Mouse (Mus musculus) heart, embryonic 15.5 days (tissue): ENCODE measurements at regions not wholly inside any gene's neighbourhood (a gene's known extent, or its start where the extent isn't known, plus 50 kb on each side); places are given as distances from the start of the nearest gene placed in this dataset.

Source experiments
- ATAC-seq: fragments of 200-750 bp; cut with Nextera tagmentation; replicated peaks from 2 replicates; pipeline ENCODE4 v1.8.0; 2017; ENCODE audit warnings: low read depth, moderate TSS enrichment; ENCODE audit not compliant: insufficient number of reproducible peaks, insufficient read depth, low FRiP score
- H3K27ac ChIP-seq: fragments of 300-500 bp; sonication (generic); 2 replicates; pipeline ENCODE4 v1.5.1; 2015; ENCODE audit warnings: mild to moderate bottlenecking, inconsistent platforms
- H3K27me3 ChIP-seq: fragments of 300-500 bp; sonication (generic); 2 replicates; pipeline ENCODE4 v1.6.1; 2015; ENCODE audit warnings: inconsistent platforms
- H3K36me3 ChIP-seq: fragments of 300-500 bp; sonication (generic); 2 replicates; pipeline ENCODE4 v1.6.1; 2015; ENCODE audit warnings: mild to moderate bottlenecking, inconsistent platforms
- H3K4me1 ChIP-seq: fragments of 300-500 bp; sonication (generic); replicated peaks from 2 replicates; pipeline ENCODE4 v1.6.1; 2015; ENCODE audit warnings: inconsistent platforms
- H3K4me2 ChIP-seq: fragments of 300-500 bp; sonication (generic); 2 replicates; pipeline ENCODE4 v1.6.1; 2015; ENCODE audit warnings: inconsistent platforms, mild to moderate bottlenecking, moderate library complexity
- H3K4me3 ChIP-seq: fragments of 300-500 bp; sonication (generic); 2 replicates; pipeline ENCODE4 v1.5.1; 2015; ENCODE audit warnings: mild to moderate bottlenecking, inconsistent platforms
- H3K9ac ChIP-seq: fragments of 300-500 bp; sonication (generic); 2 replicates; pipeline ENCODE4 v1.6.1; 2015; ENCODE audit warnings: mild to moderate bottlenecking, inconsistent platforms
- H3K9me3 ChIP-seq: fragments of 300-500 bp; sonication (generic); replicated peaks from 2 replicates; pipeline ENCODE4 v1.6.1; 2016; ENCODE audit warnings: inconsistent platforms
- WGBS: fragments of 180-500 bp; shearing (Covaris S2); methylation state at CpG from one replicate; pipeline ENCODE4 v1.1.7; 2015; ENCODE audit warnings: mixed read lengths; 5-methylcytosine and 5-hydroxymethylcytosine counted together

- WGBS = 51% methylated on average over 3 of the region's 3 CpGs
- Histone ChIP-seq H3K27me3 (no peaks in the 10 kb centered on the region), H3K9ac (no peak overlapping the region), H3K4me1 (no peaks in the 10 kb centered on the region), H3K9me3 (no peaks in the 10 kb centered on the region), H3K4me2 (no peak overlapping the region), H3K36me3 (no peaks in the 10 kb centered on the region), H3K27ac (no peak overlapping the region), H3K4me3 (no peak overlapping the region)
- ATAC-seq = no peak
Observed at GRCm38 (mm10) chr10:12004966-12005365, 661.8 kb downstream of the Epm2a start.

DNA sequence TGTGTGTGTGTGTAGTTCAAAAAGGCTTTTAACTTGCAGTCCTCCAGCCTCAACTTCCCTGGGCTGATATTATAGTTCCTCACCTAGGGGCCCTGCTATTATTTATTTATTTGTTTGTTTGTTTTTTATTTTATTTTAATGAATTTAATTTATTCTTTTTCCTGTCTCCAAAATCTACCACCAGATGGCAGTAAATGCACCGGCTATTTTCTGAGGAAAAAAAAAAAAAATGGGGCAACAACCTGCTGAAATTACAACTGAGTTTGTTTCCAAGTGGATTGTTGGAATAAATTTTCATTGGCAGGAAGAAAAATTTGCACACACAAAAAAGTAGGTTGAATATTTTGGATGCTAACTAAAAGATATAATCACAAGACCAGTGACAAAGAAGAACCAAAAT, 662.7 kb downstream of the Epm2a start:
- H3K9me3 ChIP-seq = no peaks in the 10 kb centered on the region
- no peak overlapping the region for H3K27ac ChIP-seq
- WGBS = 43% methylated on average over 1 of the region's 1 CpGs
- ATAC-seq = no peak
- no peaks in the 10 kb centered on the region for H3K27me3 ChIP-seq
- H3K4me1 ChIP-seq = no peaks in the 10 kb centered on the region
- H3K4me2 ChIP-seq = no peak overlapping the region
- no peak overlapping the region for H3K4me3 ChIP-seq
- no peak overlapping the region for H3K9ac ChIP-seq
- no peaks in the 10 kb centered on the region for H3K36me3 ChIP-seq

DNA sequence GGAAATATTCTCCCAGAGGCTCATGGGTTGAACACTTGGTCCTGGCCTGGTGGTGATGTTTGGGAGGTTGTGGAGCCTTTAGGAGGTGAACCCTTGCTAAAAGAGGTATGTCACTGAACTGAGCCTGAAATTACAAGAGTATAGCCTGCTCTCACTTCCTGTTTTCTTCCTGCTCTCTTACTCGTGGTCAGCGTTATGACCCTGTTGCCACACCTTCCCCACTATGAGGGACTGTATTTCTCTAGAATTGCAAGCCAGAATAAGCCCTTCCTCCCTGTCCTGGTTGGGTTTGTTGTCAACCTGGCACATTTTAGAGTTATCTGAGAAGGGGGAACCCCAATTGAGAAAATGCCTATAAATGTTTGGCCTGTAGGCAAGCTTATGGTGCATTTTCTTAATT, 674.1 kb downstream of the Epm2a start:
- no peak overlapping the region for H3K4me3 ChIP-seq
- H3K9me3 ChIP-seq = no peaks in the 10 kb centered on the region
- H3K9ac ChIP-seq = no peak overlapping the region
- 67% methylated on average over 2 of the region's 2 CpGs for WGBS
- no peaks in the 10 kb centered on the region for H3K36me3 ChIP-seq
- no peak overlapping the region for H3K4me2 ChIP-seq
- peaks cover 12% of the 10 kb centered on the region for H3K4me1 ChIP-seq
- H3K27me3 ChIP-seq = no peaks in the 10 kb centered on the region
- ATAC-seq = no peak
- H3K27ac ChIP-seq = no peak overlapping the region

DNA sequence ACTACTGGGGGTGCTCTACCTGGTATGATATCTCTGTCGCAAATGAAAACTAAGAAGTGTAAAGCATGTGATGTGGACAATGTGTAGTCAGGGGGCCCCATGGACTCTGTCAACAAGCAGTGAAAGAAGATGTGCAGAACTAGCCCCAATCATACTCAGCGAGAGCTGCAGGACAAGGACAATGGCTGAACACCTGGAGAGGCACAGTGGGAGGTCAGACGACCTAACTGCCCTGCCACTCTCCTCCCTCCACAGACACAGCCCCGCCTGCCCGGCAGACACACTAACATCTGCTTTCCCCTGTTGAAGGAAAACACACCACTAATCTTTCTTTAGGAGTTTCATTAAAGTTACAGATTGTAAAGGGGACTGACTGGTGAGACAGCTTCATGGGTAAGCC, 675.1 kb downstream of the Epm2a start:
- no peaks in the 10 kb centered on the region for H3K36me3 ChIP-seq
- H3K27ac ChIP-seq = no peak overlapping the region
- WGBS = 42% methylated on average over 5 of the region's 5 CpGs
- no peak overlapping the region for H3K4me3 ChIP-seq
- peaks cover 12% of the 10 kb centered on the region for H3K4me1 ChIP-seq
- H3K9me3 ChIP-seq = no peaks in the 10 kb centered on the region
- H3K27me3 ChIP-seq = no peaks in the 10 kb centered on the region
- no peak overlapping the region for H3K9ac ChIP-seq
- no peak for ATAC-seq
- H3K4me2 ChIP-seq = no peak overlapping the region

- Histone ChIP-seq H3K9ac (no peak overlapping the region), H3K27ac (peak overlapping the region; percentile 65), H3K9me3 (no peaks in the 10 kb centered on the region), H3K4me2 (peak overlapping the region; percentile 33), H3K36me3 (no peaks in the 10 kb centered on the region), H3K4me3 (no peak overlapping the region), H3K27me3 (no peaks in the 10 kb centered on the region), H3K4me1 (peaks cover 12% of the 10 kb centered on the region)
- ATAC-seq = peak; percentile 64; the same call in 1 of the 2 replicates
- WGBS = 24% methylated on average over 14 of the region's 14 CpGs
Observed at GRCm38 (mm10) chr10:12019159-12019779, 676.1 kb downstream of the Epm2a start.

- WGBS = 88% methylated on average over 4 of the region's 4 CpGs
- no peaks in the 10 kb centered on the region for H3K9me3 ChIP-seq
- no peak overlapping the region for H3K27ac ChIP-seq
- no peak overlapping the region for H3K9ac ChIP-seq
- H3K4me1 ChIP-seq = peaks cover 12% of the 10 kb centered on the region
- H3K4me3 ChIP-seq = no peak overlapping the region
- no peak for ATAC-seq
- no peaks in the 10 kb centered on the region for H3K27me3 ChIP-seq
- H3K4me2 ChIP-seq = no peak overlapping the region
- H3K36me3 ChIP-seq = no peaks in the 10 kb centered on the region
Observed at GRCm38 (mm10) chr10:12020576-12020975, 677.4 kb downstream of the Epm2a start.

GRCm38 (mm10) chr10:12035159-12035558, 692.0 kb downstream of the Epm2a start:
- no peaks in the 10 kb centered on the region for H3K27me3 ChIP-seq
- no peaks in the 10 kb centered on the region for H3K9me3 ChIP-seq
- H3K4me1 ChIP-seq = no peaks in the 10 kb centered on the region
- no peak overlapping the region for H3K27ac ChIP-seq
- H3K9ac ChIP-seq = no peak overlapping the region
- no peak for ATAC-seq
- no peak overlapping the region for H3K4me2 ChIP-seq
- WGBS = 49% methylated on average over 1 of the region's 1 CpGs
- no peak overlapping the region for H3K4me3 ChIP-seq
- no peaks in the 10 kb centered on the region for H3K36me3 ChIP-seq

GRCm38 (mm10) chr10:12045937-12046336, 702.7 kb downstream of the Epm2a start:
- Histone ChIP-seq H3K4me3 (no peak overlapping the region), H3K36me3 (no peaks in the 10 kb centered on the region), H3K9me3 (no peaks in the 10 kb centered on the region), H3K27ac (no peak overlapping the region), H3K4me2 (no peak overlapping the region), H3K4me1 (no peaks in the 10 kb centered on the region), H3K27me3 (no peaks in the 10 kb centered on the region), H3K9ac (no peak overlapping the region)
- no peak for ATAC-seq
- 48% methylated on average over 2 of the region's 2 CpGs for WGBS

DNA sequence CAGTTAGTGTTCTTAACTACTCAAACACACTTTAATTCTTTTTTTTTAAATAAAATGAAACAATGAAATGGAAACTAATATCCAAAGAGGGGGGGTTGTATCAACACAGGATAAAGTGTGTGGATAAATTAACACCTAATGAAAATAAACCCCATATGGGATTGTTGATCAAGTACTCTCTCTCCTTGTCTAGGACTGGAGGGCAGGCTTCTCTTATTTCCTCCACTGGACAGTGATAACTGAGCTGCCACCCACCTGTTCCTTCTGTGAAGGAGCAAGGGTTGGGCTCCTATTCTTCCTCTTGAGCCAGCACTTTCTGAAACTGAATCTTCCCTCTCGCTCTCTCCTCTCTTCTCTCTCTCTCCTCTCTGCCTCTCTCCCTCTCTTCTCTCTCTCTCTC, 716.5 kb downstream of the Epm2a start:
- no peaks in the 10 kb centered on the region for H3K4me1 ChIP-seq
- H3K27me3 ChIP-seq = no peaks in the 10 kb centered on the region
- H3K36me3 ChIP-seq = no peaks in the 10 kb centered on the region
- no peak overlapping the region for H3K4me2 ChIP-seq
- no peak overlapping the region for H3K27ac ChIP-seq
- WGBS = 63% methylated on average over 1 of the region's 1 CpGs
- no peak overlapping the region for H3K9ac ChIP-seq
- H3K4me3 ChIP-seq = no peak overlapping the region
- H3K9me3 ChIP-seq = no peaks in the 10 kb centered on the region
- no peak for ATAC-seq

GRCm38 (mm10) chr10:12061069-12061861, 718.1 kb downstream of the Epm2a start:
- Histone ChIP-seq H3K27ac (no peak overlapping the region), H3K4me3 (no peak overlapping the region), H3K9me3 (no peaks in the 10 kb centered on the region), H3K4me1 (no peaks in the 10 kb centered on the region), H3K4me2 (no peak overlapping the region), H3K27me3 (no peaks in the 10 kb centered on the region), H3K36me3 (no peaks in the 10 kb centered on the region), H3K9ac (no peak overlapping the region)
- no peak for ATAC-seq
- WGBS = 75% methylated on average over 5 of the region's 5 CpGs

GRCm38 (mm10) chr10:12062302-12062701, 719.1 kb downstream of the Epm2a start:
- H3K4me3 ChIP-seq = no peak overlapping the region
- no peak for ATAC-seq
- no peaks in the 10 kb centered on the region for H3K4me1 ChIP-seq
- no peaks in the 10 kb centered on the region for H3K9me3 ChIP-seq
- H3K27ac ChIP-seq = no peak overlapping the region
- H3K36me3 ChIP-seq = no peaks in the 10 kb centered on the region
- no peak overlapping the region for H3K4me2 ChIP-seq
- H3K9ac ChIP-seq = no peak overlapping the region
- H3K27me3 ChIP-seq = no peaks in the 10 kb centered on the region
- WGBS = 57% methylated on average over 1 of the region's 1 CpGs

DNA sequence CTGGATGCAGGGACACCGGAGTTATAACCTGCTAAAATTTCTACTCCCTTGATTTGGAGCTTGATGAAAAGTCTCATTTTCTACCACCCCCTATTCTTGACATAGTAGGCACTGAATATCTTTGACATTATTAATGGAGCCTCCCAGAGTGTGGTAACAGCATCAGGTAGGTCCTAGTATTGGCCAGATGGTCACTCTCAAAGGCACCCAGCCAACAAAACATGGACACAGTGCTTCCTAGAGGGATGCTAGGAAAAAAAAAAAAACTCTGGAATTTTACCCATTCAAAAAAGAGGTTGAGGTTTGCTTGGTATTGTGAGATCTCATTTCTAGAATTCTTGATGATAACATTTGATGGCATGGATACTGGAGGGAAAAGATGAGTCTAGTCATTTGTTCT, 740.8 kb downstream of the Epm2a start:
- H3K27ac ChIP-seq = no peak overlapping the region
- no peak for ATAC-seq
- H3K9me3 ChIP-seq = no peaks in the 10 kb centered on the region
- no peaks in the 10 kb centered on the region for H3K27me3 ChIP-seq
- H3K4me3 ChIP-seq = no peak overlapping the region
- H3K9ac ChIP-seq = no peak overlapping the region
- H3K4me2 ChIP-seq = no peak overlapping the region
- 97% methylated on average over 1 of the region's 1 CpGs for WGBS
- H3K4me1 ChIP-seq = no peaks in the 10 kb centered on the region
- H3K36me3 ChIP-seq = no peaks in the 10 kb centered on the region
